Mouse (Mus musculus) G1E (cell line): ENCODE results near the gene Exoc3. TPM values are rescaled to one million over a fixed set of nuclear protein-coding genes. Genes with fewer than 3 reads are reported as not detected.

Experiments used
- ATAC-seq: 2 replicates; pipeline ENCODE4 v1.8.0; 2016; ENCODE audit warnings: mild to moderate bottlenecking; ENCODE audit not compliant: insufficient number of reproducible peaks, poor library complexity, low FRiP score, severe bottlenecking; ENCODE audit errors: extremely low read depth
- DNase-seq: peaks from one replicate; pipeline ENCODE4 v3.0.0; 2012; ENCODE audit warnings: low spot score
- H3K27me3 ChIP-seq: 2 replicates; pipeline ENCODE4 v1.6.1; 2012; ENCODE audit warnings: mild to moderate bottlenecking, low read length, inconsistent platforms; ENCODE audit not compliant: insufficient read depth
- H3K36me3 ChIP-seq: replicated peaks from 2 replicates; pipeline ENCODE3; 2012; ENCODE audit warnings: mild to moderate bottlenecking, inconsistent platforms
- H3K4me1 ChIP-seq: 2 replicates; pipeline ENCODE4 v1.6.1; 2012; ENCODE audit warnings: low read depth, low read length, inconsistent platforms, mixed read lengths; ENCODE audit not compliant: insufficient read depth
- H3K4me3 ChIP-seq: 2 replicates; pipeline ENCODE4 v1.5.1; 2012; ENCODE audit warnings: low read depth, mild to moderate bottlenecking, inconsistent platforms, low read length, moderate library complexity, mixed read lengths
- H3K9me3 ChIP-seq: replicated peaks from 2 replicates; pipeline ENCODE4 v1.6.1; 2012; ENCODE audit warnings: inconsistent platforms
- CTCF ChIP-seq: IDR thresholded peaks from 2 replicates; pipeline ENCODE4 v1.5.1; 2012; ENCODE audit warnings: low read depth, low read length, inconsistent platforms, mixed read lengths
- GATA1 ChIP-seq: IDR thresholded peaks from 2 replicates; pipeline ENCODE4 v1.6.1; 2012; ENCODE audit warnings: borderline replicate concordance, low read length, inconsistent platforms, mixed read lengths
- GATA2 ChIP-seq: IDR thresholded peaks from 2 replicates; pipeline ENCODE4 v1.6.1; 2012; ENCODE audit warnings: low read depth, low read length, inconsistent platforms, borderline replicate concordance
- POLR2AphosphoS5 ChIP-seq: IDR thresholded peaks from 2 replicates; pipeline ENCODE4 v1.6.1; 2012; ENCODE audit warnings: low read depth, low read length, inconsistent platforms; ENCODE audit not compliant: insufficient replicate concordance
- TAL1 ChIP-seq: conservative IDR thresholded peaks from 2 replicates; pipeline ENCODE4 v1.6.1; 2012; ENCODE audit warnings: low read depth, low read length, inconsistent platforms, mixed read lengths
- polyA plus RNA-seq: library from polyadenylated mRNA; stranded (reverse); fragments of >175 nt; gene quantifications from 2 replicates; pipeline ENCODE4 v1.2.3, GENCODE M21; 2012
- total RNA-seq, 2 experiments: library from RNA; stranded (forward) in 1 of 2; stranded (reverse) in 1 of 2; fragments of 200-1000 nt in 1 of 2; fragments of >200 nt in 1 of 2; fragmentation: Nextera tagmentation in 1 of 2; gene quantifications; 2 replicates each; pipeline ENCODE4 v1.2.3; 2014 to 2017

Gene Exoc3
- total and polyA plus RNA-seq, 3 experiments: 26.6 to 46.7 (median 39.1) TPM

GRCm38 (mm10) chr13:74143282-74143681 is 65.2 kb downstream of the Exoc3 start:
- H3K4me1 ChIP-seq: no peaks in the 10 kb centered on the region
- TF ChIP-seq TAL1 (no peak), CTCF (no peak), POLR2AphosphoS5 (no peak), GATA1 (no peak), GATA2 (no peak)
- DNase-seq: no peak
- peaks cover 5% of the 10 kb centered on the region for H3K27me3 ChIP-seq
- ATAC-seq: no peak
- H3K9me3 ChIP-seq: no peaks in the 10 kb centered on the region
- H3K36me3 ChIP-seq: no peaks in the 10 kb centered on the region
- H3K4me3 ChIP-seq: no peak overlapping the region

- Histone ChIP-seq H3K9me3 (no peaks in the 10 kb centered on the region), H3K27me3 (peaks cover 5% of the 10 kb centered on the region), H3K4me1 (no peaks in the 10 kb centered on the region), H3K4me3 (no peak overlapping the region), H3K36me3 (no peaks in the 10 kb centered on the region)
- no peak for TF ChIP-seq TAL1
- TF ChIP-seq POLR2AphosphoS5: no peak
- TF ChIP-seq GATA1: no peak
- TF ChIP-seq GATA2: no peak
- TF ChIP-seq CTCF: no peak
- ATAC-seq: no peak
- no peak for DNase-seq
These were observed 67.7 kb downstream of the Exoc3 start for GRCm38 (mm10) chr13:74140793-74141192.

GRCm38 (mm10) chr13:74138906-74139647 is 69.5 kb downstream of the Exoc3 start:
- ATAC-seq: no peak
- H3K27me3 ChIP-seq: peaks cover 5% of the 10 kb centered on the region; the same call in 1 of the 2 replicates
- no peaks in the 10 kb centered on the region for H3K4me1 ChIP-seq
- H3K4me3 ChIP-seq: no peak overlapping the region
- no peaks in the 10 kb centered on the region for H3K36me3 ChIP-seq
- no peaks in the 10 kb centered on the region for H3K9me3 ChIP-seq
- no peak for DNase-seq
- TF ChIP-seq CTCF: no peak
- no peak for TF ChIP-seq POLR2AphosphoS5
- no peak for TF ChIP-seq GATA2
- TF ChIP-seq GATA1: no peak
- TF ChIP-seq TAL1: no peak

GRCm38 (mm10) chr13:74129909-74130308 is 78.6 kb downstream of the Exoc3 start:
- peaks cover 14% of the 10 kb centered on the region for H3K27me3 ChIP-seq
- ATAC-seq (no peak), DNase-seq (no peak)
- no peaks in the 10 kb centered on the region for H3K4me1 ChIP-seq
- no peak overlapping the region for H3K4me3 ChIP-seq
- no peaks in the 10 kb centered on the region for H3K36me3 ChIP-seq
- TF ChIP-seq GATA1 (no peak), POLR2AphosphoS5 (no peak), TAL1 (no peak), CTCF (no peak), GATA2 (no peak)
- no peaks in the 10 kb centered on the region for H3K9me3 ChIP-seq

GRCm38 (mm10) chr13:74127571-74127970 is 81.0 kb downstream of the Exoc3 start:
- Histone ChIP-seq H3K4me1 (no peaks in the 10 kb centered on the region), H3K27me3 (peaks cover 15% of the 10 kb centered on the region; the same call in 1 of the 2 replicates), H3K9me3 (no peaks in the 10 kb centered on the region), H3K4me3 (no peak overlapping the region), H3K36me3 (no peaks in the 10 kb centered on the region)
- no peak for TF ChIP-seq GATA1
- no peak for TF ChIP-seq GATA2
- TF ChIP-seq TAL1: no peak
- no peak for TF ChIP-seq POLR2AphosphoS5
- TF ChIP-seq CTCF: no peak
- ATAC-seq (no peak), DNase-seq (no peak)

GRCm38 (mm10) chr13:74122632-74123031 is 85.9 kb downstream of the Exoc3 start:
- peaks cover 30% of the 10 kb centered on the region for H3K27me3 ChIP-seq
- TF ChIP-seq TAL1: no peak
- no peak overlapping the region for H3K4me3 ChIP-seq
- no peaks in the 10 kb centered on the region for H3K9me3 ChIP-seq
- ATAC-seq (no peak), DNase-seq (no peak)
- no peaks in the 10 kb centered on the region for H3K36me3 ChIP-seq
- H3K4me1 ChIP-seq: no peaks in the 10 kb centered on the region
